In genomic region chr4:125099458-125099857, GRCm38 (mm10) we compare ENCODE assay signal across 8 mouse cellular contexts. TPM values are rescaled to one million over a fixed set of nuclear protein-coding genes. Genes with fewer than 3 reads are reported as not detected.
DNase-seq lines count a peak whose midpoint lies in the region; ATAC-seq and TF ChIP-seq lines count a peak whose summit lies in the region.
"Had no signal": no experiment of that assay in that cellular context is flagged by ENCODE, and none has a peak within 500 bp of the region (broad histone marks: within the 10 kb centered on the region; RNA-seq: fewer than 3 reads in every experiment).

No protein-coding gene starts in this region.

- no peak overlapping the region for H3K4me3 ChIP-seq in limb, embryonic 11.5 days (ENCODE audit: low read depth, low read length)
- H3K4me3 ChIP-seq in midbrain, postnatal 0 days (ENCODE audit: low read depth, low read length) = no peak overlapping the region
- H3K4me3 ChIP-seq: myocyte had no signal

- H3K9ac ChIP-seq in limb, embryonic 11.5 days (ENCODE audit: low read length) = no peak overlapping the region
- H3K9ac ChIP-seq in midbrain, postnatal 0 days (replicated peaks; ENCODE audit: low read length, poor library complexity, severe bottlenecking) = no peak overlapping the region

- no peaks in the 10 kb centered on the region for H3K4me1 ChIP-seq in limb, embryonic 11.5 days (ENCODE audit: control insufficient read depth, insufficient read depth, low read length)
- no peaks in the 10 kb centered on the region for H3K4me1 ChIP-seq in midbrain, postnatal 0 days (ENCODE audit: insufficient read depth, low read length)

- no peak overlapping the region for H3K27ac ChIP-seq in limb, embryonic 11.5 days (replicated peaks; ENCODE audit: low read depth, low read length)
- no peak overlapping the region for H3K27ac ChIP-seq in midbrain, postnatal 0 days (ENCODE audit: low read depth, low read length)

- no peak overlapping the region for H3K4me2 ChIP-seq in limb, embryonic 11.5 days (ENCODE audit: low read depth, severe bottlenecking)
- no peak overlapping the region for H3K4me2 ChIP-seq in midbrain, postnatal 0 days (ENCODE audit: low read depth, low read length, poor library complexity, severe bottlenecking)

- no peaks in the 10 kb centered on the region for H3K9me3 ChIP-seq in limb, embryonic 11.5 days (ENCODE audit: control insufficient read depth, low read length)
- no peaks in the 10 kb centered on the region for H3K9me3 ChIP-seq in midbrain, postnatal 0 days (ENCODE audit: low read length)

- intact Hi-C loops in gastrocnemius, postnatal 36 days (cut with DNase I) = loop anchor here (2.0 kb wide), 1 partner anchor 157 kb away; no protein-coding TSS in a partner anchor

- 11% methylated on average over 8 of the region's 8 CpGs for WGBS in limb, embryonic 11.5 days
- 8% methylated on average over 8 of the region's 8 CpGs for WGBS in midbrain, postnatal 0 days

- peaks cover 2% of the 10 kb centered on the region; the same call in 1 of the 2 replicates for H3K36me3 ChIP-seq in limb, embryonic 11.5 days (ENCODE audit: control insufficient read depth, insufficient read depth, low read length)
- peaks cover 13% of the 10 kb centered on the region for H3K36me3 ChIP-seq in midbrain, postnatal 0 days (ENCODE audit: insufficient read depth, low read length)

- 0 out of 2 replicates have a peak, but pooled peaks have one; percentile 57 for ATAC-seq in limb, embryonic 11.5 days (ENCODE audit: insufficient number of reproducible peaks, low FRiP score, low TSS enrichment, low read depth)
- ATAC-seq in midbrain, postnatal 0 days (ENCODE audit: low FRiP score) = peak; percentile 58

- no peaks in the 10 kb centered on the region for H3K27me3 ChIP-seq in limb, embryonic 11.5 days (ENCODE audit: control insufficient read depth, insufficient read depth, low read length)
- H3K27me3 ChIP-seq in midbrain, postnatal 0 days (ENCODE audit: insufficient read depth, low read length) = no peaks in the 10 kb centered on the region

- peak; percentile 61 for DNase-seq in adrenal gland, adult 8-10 months
- DNase-seq in embryo, embryonic 10.5 days (ENCODE audit: low spot score) = peak; percentile 91
- DNase-seq in gastrocnemius, postnatal 36 days = peak; percentile 72
- DNase-seq in kidney, adult 18-20 months = peak; percentile 87
- peak; percentile 95 for DNase-seq in limb, embryonic 11.5 days (ENCODE audit: low spot score)
- DNase-seq in midbrain, postnatal 0 days (ENCODE audit: low spot score) = peak; percentile 81
- peak; percentile 84 to 92 for DNase-seq in spleen, postnatal 10 days (ENCODE audit: low spot score in 2 of 2)

- TF ChIP-seq CTCF in midbrain, postnatal 0 days (IDR thresholded peaks at IDR 0.05) = peak; percentile 98

RNA-seq across cellular contexts. Expression of gene Meaf6, which starts 14.5 kb away (rescaled TPM):
- total RNA-seq in adrenal gland, adult 8-10 months (2022) = 10 to 100 TPM; 24.8 to 35.4 (median 32.6) TPM
- total RNA-seq in gastrocnemius, postnatal 36 days (2021) = 10 to 100 TPM in 1 of 2 experiments, 1 to 10 TPM in 1; 7.6 to 10.5 TPM
- 90.1 and 97.4 TPM in 2 replicates for polyA plus RNA-seq in limb, embryonic 11.5 days (2014; fragmentation: Nextera tagmentation; extraction: Ambion mirVana)
- total RNA-seq in midbrain, postnatal 0 days (2014; rRNA removed) = 82.6 and 95.2 TPM in 2 replicates
- 139 and 170 TPM in 2 replicates for polyA plus RNA-seq in midbrain, postnatal 0 days (2015; fragmentation: Nextera tagmentation; extraction: Ambion mirVana)

RNA-seq across cellular contexts. Expression of gene Zc3h12a, which starts 28.2 kb away (rescaled TPM):
- 10 to 100 TPM in 1 of 4 experiments, 1 to 10 TPM in 3; 7.2 to 10.2 (median 8.1) TPM for total RNA-seq in adrenal gland, adult 8-10 months (2022)
- total RNA-seq in gastrocnemius, postnatal 36 days (2021) = 1 to 10 TPM; 1.9 to 3.0 TPM
- polyA plus RNA-seq in limb, embryonic 11.5 days (2014; fragmentation: Nextera tagmentation; extraction: Ambion mirVana) = 0.63 and 0.82 TPM in 2 replicates
- total RNA-seq in midbrain, postnatal 0 days (2014; rRNA removed) = 0.88 and 2.5 TPM in 2 replicates
- polyA plus RNA-seq in midbrain, postnatal 0 days (2015; fragmentation: Nextera tagmentation; extraction: Ambion mirVana) = 0.12 and 0.20 TPM in 2 replicates

RNA-seq across cellular contexts. Expression of gene Snip1, which starts 33.0 kb away (rescaled TPM):
- total RNA-seq in adrenal gland, adult 8-10 months (2022) = 10 to 100 TPM; 17.2 to 20.1 (median 19.5) TPM
- total RNA-seq in gastrocnemius, postnatal 36 days (2021) = 1 to 10 TPM; 3.5 to 4.1 TPM
- 40.4 and 41.6 TPM in 2 replicates for polyA plus RNA-seq in limb, embryonic 11.5 days (2014; fragmentation: Nextera tagmentation; extraction: Ambion mirVana)
- 33.5 and 35.1 TPM in 2 replicates for total RNA-seq in midbrain, postnatal 0 days (2014; rRNA removed)
- 16.0 and 17.1 TPM in 2 replicates for polyA plus RNA-seq in midbrain, postnatal 0 days (2015; fragmentation: Nextera tagmentation; extraction: Ambion mirVana)

RNA-seq across cellular contexts. Expression of gene Dnali1, which starts 34.0 kb away (rescaled TPM):
- total RNA-seq in adrenal gland, adult 8-10 months (2022) = under 1 TPM in 2 of 4 experiments, not detected in 2; 0.13 to 0.14 TPM
- total RNA-seq in gastrocnemius, postnatal 36 days (2021) = not detected
- polyA plus RNA-seq in limb, embryonic 11.5 days (2014; fragmentation: Nextera tagmentation; extraction: Ambion mirVana) = 0.09 TPM in 2 replicates
- 0.47 and 3.1 TPM in 2 replicates for total RNA-seq in midbrain, postnatal 0 days (2014; rRNA removed)
- polyA plus RNA-seq in midbrain, postnatal 0 days (2015; fragmentation: Nextera tagmentation; extraction: Ambion mirVana) = 1.3 TPM in 2 replicates
